Mouse (Mus musculus): ENCODE measurements around the gene Csrp1. TPM values are rescaled to one million over a fixed set of nuclear protein-coding genes. Genes with fewer than 3 reads are reported as not detected.

Csrp1 gene
- polyA plus RNA-seq, 1 experiment from 2014 or later = 56.2 TPM

GRCm38 (mm10) chr1:135684895-135685294 is 35.0 kb upstream of the Csrp1 start:
- Histone ChIP-seq H3K36me3 (no peaks in the 10 kb centered on the region), H3K27me3 (ENCODE audit: insufficient read depth, poor library complexity, severe bottlenecking) (peaks cover 60% of the 10 kb centered on the region)
- WGBS = 60% methylated on average over 4 of the region's 4 CpGs

GRCm38 (mm10) chr1:135685316-135685715 is 34.5 kb upstream of the Csrp1 start:
- WGBS = 41% methylated on average over 6 of the region's 6 CpGs
- DNase-seq (ENCODE audit: low spot score) = no peak
- Histone ChIP-seq H3K27ac (no peak overlapping the region), H3K4me1 (replicated peaks) (peaks cover 43% of the 10 kb centered on the region), H3K27me3 (ENCODE audit: insufficient read depth, poor library complexity, severe bottlenecking) (peaks cover 64% of the 10 kb centered on the region), H3K4me3 (no peak overlapping the region), H3K9me3 (no peaks in the 10 kb centered on the region), H3K36me3 (no peaks in the 10 kb centered on the region)

More at GRCm38 (mm10) chr1:135684895-135685294, 35.0 kb upstream of the Csrp1 start:
- Histone ChIP-seq H3K4me3 (no peak overlapping the region), H3K9me3 (no peaks in the 10 kb centered on the region), H3K27ac (no peak overlapping the region), H3K4me1 (replicated peaks) (peaks cover 39% of the 10 kb centered on the region)
- DNase-seq (ENCODE audit: low spot score) = no peak

DNA sequence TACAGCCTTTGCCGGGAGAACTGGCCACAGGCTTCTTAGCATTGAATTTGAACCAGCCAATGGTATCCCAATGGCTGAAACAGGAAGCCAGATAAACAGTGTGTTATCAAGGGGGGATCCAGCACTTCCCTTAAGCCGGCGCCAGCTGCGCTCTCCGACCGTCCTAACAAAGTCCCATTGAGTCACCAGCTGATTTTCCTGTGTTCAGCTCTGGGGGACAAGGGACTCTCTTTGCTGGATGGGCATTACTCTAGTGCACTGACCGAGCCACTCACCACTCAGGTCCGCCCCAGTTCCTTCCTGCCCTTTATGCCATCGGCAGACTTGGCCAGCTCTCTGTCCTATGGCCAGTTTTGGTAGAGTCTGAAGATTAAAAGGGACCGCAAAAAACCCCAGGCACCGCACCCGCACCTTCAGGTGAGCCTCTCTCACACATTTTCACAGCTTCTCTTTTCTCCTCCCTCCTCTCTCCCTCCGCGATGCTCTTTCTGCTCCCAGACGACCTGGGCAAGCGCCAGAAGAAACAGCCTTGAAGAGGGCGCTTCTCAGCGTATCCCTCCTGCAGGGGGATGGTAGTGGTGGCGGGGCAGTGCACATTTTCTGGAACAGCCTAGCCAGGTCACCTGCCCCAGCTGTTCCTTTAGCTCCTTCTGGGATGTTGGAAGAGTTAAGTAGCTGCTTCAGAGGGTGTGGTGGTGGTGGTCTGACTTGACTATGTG is 32.9 kb upstream of the Csrp1 start:
- WGBS = under 1% methylated on average over 19 of the region's 19 CpGs
- DNase-seq (ENCODE audit: low spot score) = peak; percentile 62
- H3K27ac ChIP-seq = peak overlapping the region; percentile 91
- H3K27me3 ChIP-seq (ENCODE audit: insufficient read depth, poor library complexity, severe bottlenecking) = peaks cover 71% of the 10 kb centered on the region
- peak overlapping the region; percentile 78 for H3K4me3 ChIP-seq
- H3K36me3 ChIP-seq = no peaks in the 10 kb centered on the region
- no peaks in the 10 kb centered on the region for H3K9me3 ChIP-seq
- H3K4me1 ChIP-seq (replicated peaks) = peaks cover 54% of the 10 kb centered on the region

DNA sequence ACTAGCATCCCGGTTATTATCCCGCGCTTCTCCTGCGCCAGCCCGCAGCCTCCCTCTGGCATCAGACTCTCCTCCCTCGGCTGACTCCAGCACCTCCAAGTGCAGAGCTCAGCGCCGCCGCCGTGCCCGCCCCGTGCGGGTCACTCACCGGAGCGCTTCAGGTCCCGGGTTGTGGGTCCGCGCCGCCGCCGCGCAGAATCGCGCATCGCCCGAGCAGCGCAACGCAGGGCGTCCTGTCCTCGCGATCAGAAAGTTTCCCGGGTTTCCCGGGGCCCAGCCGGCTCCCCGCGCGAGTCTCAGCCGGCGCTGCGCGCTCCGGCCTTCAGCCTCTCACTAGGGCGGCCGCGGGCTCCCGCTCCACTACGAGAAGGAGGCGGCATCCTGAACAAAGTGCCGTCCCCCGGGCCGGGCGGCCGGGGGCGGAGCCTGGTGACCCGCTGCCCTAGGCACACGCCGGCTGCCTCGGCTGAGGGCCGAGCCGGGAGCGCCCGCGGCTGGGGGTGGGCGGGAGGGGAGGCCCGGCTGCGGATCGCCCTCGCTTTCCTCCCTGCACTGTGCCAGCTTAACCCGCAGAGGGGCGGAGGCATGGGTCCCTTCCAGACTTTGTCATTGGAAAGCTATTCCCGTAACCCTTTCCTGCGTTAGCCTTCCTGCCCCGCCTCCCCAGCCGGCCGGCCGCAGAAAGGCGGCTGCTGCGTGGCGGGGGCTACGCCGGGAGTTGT is 31.9 kb upstream of the Csrp1 start:
- H3K4me3 ChIP-seq = peak overlapping the region; percentile 78
- WGBS = under 1% methylated on average over 81 of the region's 81 CpGs

DNA sequence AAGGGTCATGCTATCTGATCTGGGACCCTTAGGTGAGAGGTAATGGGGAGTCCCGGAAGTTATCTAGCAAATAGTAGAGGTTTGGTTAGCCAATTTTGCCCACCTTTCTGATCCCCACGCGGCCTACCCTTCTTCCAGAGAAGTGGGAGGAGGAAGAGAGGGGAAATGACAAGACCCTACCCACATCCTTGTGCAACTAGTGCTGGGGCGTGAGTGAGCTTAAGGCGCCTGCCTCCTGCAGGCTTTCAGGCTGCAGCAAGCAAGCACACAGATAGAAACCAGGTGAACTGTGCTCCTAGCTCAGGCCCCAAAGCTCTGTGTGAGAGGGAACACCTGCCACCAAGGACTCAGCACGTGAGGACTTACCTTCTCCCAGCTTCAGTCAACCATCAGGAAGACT is 31.2 kb upstream of the Csrp1 start:
- WGBS = 7% methylated on average over 6 of the region's 6 CpGs
- H3K27ac ChIP-seq = peak overlapping the region; percentile 91
- DNase-seq (ENCODE audit: low spot score) = no peak

More for the DNA sequence above, 31.9 kb upstream of the Csrp1 start:
- H3K9me3 ChIP-seq = no peaks in the 10 kb centered on the region
- no peaks in the 10 kb centered on the region for H3K36me3 ChIP-seq
- H3K4me1 ChIP-seq (replicated peaks) = peaks cover 54% of the 10 kb centered on the region
- DNase-seq (ENCODE audit: low spot score) = peak; percentile 89
- H3K27ac ChIP-seq = peak overlapping the region; percentile 91
- peaks cover 71% of the 10 kb centered on the region for H3K27me3 ChIP-seq (ENCODE audit: insufficient read depth, poor library complexity, severe bottlenecking)

GRCm38 (mm10) chr1:135690784-135691416 is 29.0 kb upstream of the Csrp1 start:
- Histone ChIP-seq H3K27ac (no peak overlapping the region), H3K4me3 (no peak overlapping the region), H3K4me1 (replicated peaks) (peaks cover 51% of the 10 kb centered on the region), H3K27me3 (ENCODE audit: insufficient read depth, poor library complexity, severe bottlenecking) (peaks cover 52% of the 10 kb centered on the region), H3K36me3 (no peaks in the 10 kb centered on the region), H3K9me3 (no peaks in the 10 kb centered on the region)
- 73% methylated on average over 6 of the region's 6 CpGs for WGBS
- DNase-seq (ENCODE audit: low spot score) = no peak

More for the DNA sequence above, 31.2 kb upstream of the Csrp1 start:
- H3K36me3 ChIP-seq = no peaks in the 10 kb centered on the region
- H3K9me3 ChIP-seq = no peaks in the 10 kb centered on the region
- peaks cover 71% of the 10 kb centered on the region for H3K27me3 ChIP-seq (ENCODE audit: insufficient read depth, poor library complexity, severe bottlenecking)
- peaks cover 54% of the 10 kb centered on the region for H3K4me1 ChIP-seq (replicated peaks)
- peak overlapping the region; percentile 78 for H3K4me3 ChIP-seq

DNA sequence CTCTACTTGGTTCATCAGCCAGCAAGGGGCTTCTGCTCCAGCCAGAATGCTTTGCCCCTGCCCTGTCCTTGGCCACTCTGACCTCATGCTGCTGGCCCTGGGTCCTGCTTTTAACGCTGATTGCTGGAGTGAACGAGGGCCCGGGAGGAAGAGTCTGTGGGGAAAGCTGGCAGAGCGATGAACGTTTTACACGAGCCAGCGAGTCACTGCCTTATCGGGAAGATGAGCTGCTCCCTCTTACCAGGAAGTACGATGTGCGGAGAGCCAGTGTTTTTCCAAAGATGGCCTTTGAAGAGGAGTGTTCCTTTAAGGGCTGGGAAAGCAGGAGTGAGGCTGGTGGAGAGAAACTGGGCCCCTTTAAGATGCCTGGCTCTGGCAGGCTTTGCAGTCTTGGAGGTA is 28.4 kb upstream of the Csrp1 start:
- Histone ChIP-seq H3K9me3 (0 out of 2 replicates have a peak, but pooled peaks cover under 1% of the 10 kb centered on the region), H3K4me3 (no peak overlapping the region), H3K4me1 (replicated peaks) (peaks cover 46% of the 10 kb centered on the region), H3K27me3 (ENCODE audit: insufficient read depth, poor library complexity, severe bottlenecking) (peaks cover 47% of the 10 kb centered on the region), H3K36me3 (no peaks in the 10 kb centered on the region), H3K27ac (no peak overlapping the region)
- DNase-seq (ENCODE audit: low spot score) = no peak
- 57% methylated on average over 10 of the region's 10 CpGs for WGBS

DNA sequence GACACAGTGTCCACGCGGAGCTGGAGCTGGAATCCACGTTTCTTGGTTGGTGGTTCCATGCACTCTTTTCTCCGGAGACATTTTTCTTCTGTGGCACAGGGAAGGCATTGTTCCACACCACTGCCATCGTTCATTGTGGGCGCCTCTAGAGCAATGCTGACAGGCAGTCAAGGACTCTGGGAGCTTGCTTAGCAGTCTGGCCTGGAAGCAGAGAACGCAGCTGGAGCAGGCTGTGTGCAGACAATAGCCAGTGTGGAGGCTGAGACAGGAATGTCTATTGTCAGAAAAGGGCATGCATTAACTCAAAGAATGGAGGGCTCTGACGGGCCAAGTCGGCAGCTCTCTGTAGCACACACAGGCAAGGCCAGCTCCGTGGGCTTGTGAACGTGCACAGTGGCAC is 25.7 kb upstream of the Csrp1 start:
- H3K27ac ChIP-seq = peak overlapping the region; percentile 62
- no peak overlapping the region for H3K4me3 ChIP-seq
- peaks cover 51% of the 10 kb centered on the region for H3K27me3 ChIP-seq (ENCODE audit: insufficient read depth, poor library complexity, severe bottlenecking)
- peaks cover 5% of the 10 kb centered on the region; the same call in 1 of the 2 replicates for H3K9me3 ChIP-seq
- DNase-seq (ENCODE audit: low spot score) = no peak
- H3K4me1 ChIP-seq (replicated peaks) = peaks cover 39% of the 10 kb centered on the region
- 60% methylated on average over 11 of the region's 11 CpGs for WGBS
- no peaks in the 10 kb centered on the region for H3K36me3 ChIP-seq

GRCm38 (mm10) chr1:135697462-135697861 is 22.4 kb upstream of the Csrp1 start:
- 78% methylated on average over 4 of the region's 4 CpGs for WGBS
- peaks cover 5% of the 10 kb centered on the region; the same call in 1 of the 2 replicates for H3K9me3 ChIP-seq
- DNase-seq (ENCODE audit: low spot score) = no peak
- no peak overlapping the region for H3K27ac ChIP-seq
- peaks cover 28% of the 10 kb centered on the region for H3K4me1 ChIP-seq (replicated peaks)
- H3K4me3 ChIP-seq = no peak overlapping the region
- no peaks in the 10 kb centered on the region for H3K36me3 ChIP-seq
- peaks cover 38% of the 10 kb centered on the region for H3K27me3 ChIP-seq (ENCODE audit: insufficient read depth, poor library complexity, severe bottlenecking)

DNA sequence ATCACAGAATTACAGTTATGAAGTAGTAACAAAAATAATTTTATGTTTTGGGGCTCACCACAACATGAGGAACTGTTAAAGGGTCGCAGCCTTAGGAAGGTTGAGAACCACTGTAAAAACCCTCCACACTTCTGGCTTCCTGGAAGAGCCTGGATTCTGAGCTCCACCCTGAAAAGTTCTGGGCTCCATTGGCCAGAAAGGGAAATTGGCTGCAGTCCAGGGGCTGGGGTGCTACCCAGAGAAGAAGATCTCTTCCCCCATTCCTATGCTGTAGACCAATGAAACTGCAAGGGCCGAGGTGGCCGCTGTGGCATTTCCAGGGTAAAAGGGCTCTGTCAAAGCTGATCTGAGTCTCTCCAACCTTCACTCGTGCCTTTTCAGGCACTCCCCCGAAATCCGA is 21.8 kb upstream of the Csrp1 start:
- no peak for DNase-seq (ENCODE audit: low spot score)
- Histone ChIP-seq H3K4me1 (replicated peaks) (peaks cover 28% of the 10 kb centered on the region), H3K27me3 (ENCODE audit: insufficient read depth, poor library complexity, severe bottlenecking) (peaks cover 38% of the 10 kb centered on the region), H3K27ac (no peak overlapping the region), H3K9me3 (peaks cover 5% of the 10 kb centered on the region; the same call in 1 of the 2 replicates), H3K4me3 (peak overlapping the region; percentile 48), H3K36me3 (no peaks in the 10 kb centered on the region)
- 28% methylated on average over 6 of the region's 6 CpGs for WGBS

DNA sequence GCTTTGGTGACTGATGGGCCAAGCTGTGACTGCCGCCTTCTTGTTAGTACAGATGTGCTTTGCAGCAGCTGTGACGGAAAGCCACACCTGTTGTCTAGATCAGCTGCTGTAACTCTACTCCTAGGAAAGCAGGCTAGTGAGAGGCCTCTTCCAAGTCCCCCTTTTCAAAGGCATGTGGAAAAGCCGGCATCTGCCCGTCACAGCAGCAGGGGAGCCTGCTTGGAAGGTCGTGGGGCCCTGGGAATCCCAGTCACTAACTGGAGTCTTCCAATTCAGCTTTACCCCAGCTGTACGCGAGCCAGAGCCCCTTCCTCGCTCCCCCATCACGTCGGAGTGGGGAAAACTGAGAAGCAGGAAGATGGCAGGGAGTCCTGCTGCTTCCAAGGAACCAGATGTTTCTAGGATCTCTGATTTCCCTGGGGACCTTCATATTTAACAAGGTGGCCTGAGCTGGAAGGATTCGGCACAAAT is 21.4 kb upstream of the Csrp1 start:
- peaks cover 28% of the 10 kb centered on the region for H3K4me1 ChIP-seq (replicated peaks)
- WGBS = 4% methylated on average over 11 of the region's 11 CpGs
- H3K36me3 ChIP-seq = no peaks in the 10 kb centered on the region
- DNase-seq (ENCODE audit: low spot score) = peak; percentile 64
- peaks cover 38% of the 10 kb centered on the region for H3K27me3 ChIP-seq (ENCODE audit: insufficient read depth, poor library complexity, severe bottlenecking)
- H3K4me3 ChIP-seq = peak overlapping the region; percentile 48
- peaks cover 5% of the 10 kb centered on the region; the same call in 1 of the 2 replicates for H3K9me3 ChIP-seq
- H3K27ac ChIP-seq = peak overlapping the region; percentile 60

DNA sequence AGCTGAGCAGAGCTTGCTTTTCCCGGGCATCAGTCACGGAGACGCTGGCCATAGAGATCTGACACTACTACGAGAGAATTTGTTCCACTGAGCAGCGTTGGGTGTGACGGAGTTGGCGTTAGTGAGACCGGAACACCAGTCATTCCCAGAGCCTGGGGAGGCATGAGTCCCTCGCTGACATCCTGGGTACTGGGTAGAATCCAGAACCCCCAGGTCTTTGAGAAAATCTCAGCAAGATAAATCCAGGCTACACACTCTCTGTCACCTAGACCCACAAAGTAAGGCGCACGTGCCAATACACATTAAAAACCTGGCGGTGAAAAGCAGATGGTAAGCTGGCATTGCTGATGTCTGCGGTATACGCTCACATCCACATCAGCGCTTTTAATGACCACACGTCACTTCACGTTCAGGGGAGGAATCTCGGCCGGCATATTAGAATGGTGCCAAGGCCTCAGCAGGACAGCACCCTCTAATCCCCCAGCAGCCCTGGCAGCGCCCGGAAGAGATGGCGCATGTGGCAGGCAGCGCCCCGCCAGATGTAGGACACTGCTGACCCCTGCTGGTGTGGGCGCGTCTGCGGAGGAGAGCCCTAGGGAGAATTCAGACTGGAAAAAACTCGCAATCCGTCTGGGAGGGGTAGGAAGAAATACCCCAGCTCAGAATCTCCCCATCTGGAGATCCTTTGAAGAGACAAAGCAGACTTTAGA is 20.7 kb upstream of the Csrp1 start:
- peaks cover 38% of the 10 kb centered on the region for H3K27me3 ChIP-seq (ENCODE audit: insufficient read depth, poor library complexity, severe bottlenecking)
- 3% methylated on average over 29 of the region's 29 CpGs for WGBS
- peak overlapping the region; percentile 30; the same call in 1 of the 2 replicates for H3K27ac ChIP-seq
- peaks cover 25% of the 10 kb centered on the region for H3K4me1 ChIP-seq (replicated peaks)
- H3K4me3 ChIP-seq = peak overlapping the region; percentile 48
- DNase-seq (ENCODE audit: low spot score) = peak; percentile 76
- H3K9me3 ChIP-seq = peaks cover 5% of the 10 kb centered on the region; the same call in 1 of the 2 replicates
- no peaks in the 10 kb centered on the region for H3K36me3 ChIP-seq

Measured in hindbrain, embryonic 10.5 days (tissue).